Mouse (Mus musculus) embryo, embryonic 9.5 days (tissue): ENCODE measurements around the gene Galnt18.

Source experiments
- DNase-seq: peaks from one replicate; pipeline ENCODE4 v3.0.0-alpha.2; 2017; ENCODE audit errors: extremely low spot score

Galnt18 gene

DNA sequence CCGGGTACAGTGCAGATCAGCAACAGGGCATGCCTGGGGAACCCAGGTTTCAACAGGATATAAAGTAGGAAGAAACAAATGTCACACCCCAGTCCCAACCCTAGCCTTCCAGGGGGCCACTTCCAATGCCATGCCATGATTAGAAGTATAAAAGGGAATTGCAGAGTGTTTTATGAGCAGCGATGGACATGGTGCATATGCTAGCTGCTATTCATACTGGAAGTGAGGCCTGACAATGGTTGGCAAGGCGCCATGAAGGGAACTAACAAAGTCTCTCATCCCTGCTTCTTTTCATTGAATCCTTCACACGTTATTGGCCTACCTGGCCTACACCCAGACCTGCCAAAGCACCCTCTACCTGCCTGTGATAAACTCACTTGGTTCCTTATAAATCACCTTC is 295.9 kb downstream of the Galnt18 start:
- DNase-seq: no peak

GRCm38 (mm10) chr7:111483321-111483720 is 296.5 kb downstream of the Galnt18 start:
- DNase-seq: no peak

- no peak for DNase-seq
Observed at GRCm38 (mm10) chr7:111467715-111468114, 312.1 kb downstream of the Galnt18 start.

- no peak for DNase-seq
Observed at GRCm38 (mm10) chr7:111466720-111467119, 313.1 kb downstream of the Galnt18 start.

DNA sequence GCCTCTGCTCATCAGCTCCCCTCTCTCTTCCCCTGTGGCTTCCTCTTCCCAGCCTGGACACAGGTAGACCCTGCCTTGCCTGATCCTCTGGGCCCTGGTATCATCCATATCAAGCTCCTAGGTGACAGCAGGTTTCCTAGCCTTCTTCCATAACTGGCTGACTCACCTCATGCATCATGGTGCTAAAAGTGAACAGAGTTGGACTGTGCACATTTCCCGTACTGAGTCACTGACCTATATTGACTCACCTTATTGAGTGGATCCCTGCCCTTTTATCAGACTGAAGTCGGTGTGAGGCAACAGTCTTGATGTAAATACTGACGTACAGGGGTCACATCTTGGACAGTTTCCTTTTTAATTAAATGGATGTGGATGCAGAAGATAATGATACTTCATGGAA is 313.7 kb downstream of the Galnt18 start:
- DNase-seq: no peak

GRCm38 (mm10) chr7:111459716-111460115 is 320.1 kb downstream of the Galnt18 start:
- DNase-seq: no peak

DNA sequence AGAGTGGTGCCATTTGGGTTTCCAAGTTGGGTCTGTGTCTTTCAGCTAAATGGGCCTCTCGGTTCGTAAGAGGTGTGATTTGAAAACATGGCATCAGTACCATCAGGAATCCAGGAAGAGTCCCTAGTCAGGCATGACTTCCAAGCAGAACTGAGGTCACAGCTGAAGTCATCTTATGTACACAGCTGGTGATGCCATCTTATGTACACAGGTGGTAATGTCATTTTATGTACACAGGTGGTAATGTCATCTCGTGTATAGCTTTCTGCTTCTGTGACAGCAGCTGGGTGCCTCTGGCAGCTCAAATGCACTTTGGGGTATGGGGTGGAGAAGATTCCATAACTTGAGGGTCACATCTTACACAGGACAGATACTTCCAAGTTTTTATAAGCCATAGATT is 323.8 kb downstream of the Galnt18 start:
- no peak for DNase-seq

- no peak for DNase-seq
Observed at GRCm38 (mm10) chr7:111455541-111455940, 324.2 kb downstream of the Galnt18 start.

- DNase-seq: no peak
Observed at GRCm38 (mm10) chr7:111452000-111452399, 327.8 kb downstream of the Galnt18 start.

GRCm38 (mm10) chr7:111450286-111451095 is 329.3 kb downstream of the Galnt18 start:
- no peak for DNase-seq

GRCm38 (mm10) chr7:111433173-111433572 is 346.6 kb downstream of the Galnt18 start:
- no peak for DNase-seq

DNA sequence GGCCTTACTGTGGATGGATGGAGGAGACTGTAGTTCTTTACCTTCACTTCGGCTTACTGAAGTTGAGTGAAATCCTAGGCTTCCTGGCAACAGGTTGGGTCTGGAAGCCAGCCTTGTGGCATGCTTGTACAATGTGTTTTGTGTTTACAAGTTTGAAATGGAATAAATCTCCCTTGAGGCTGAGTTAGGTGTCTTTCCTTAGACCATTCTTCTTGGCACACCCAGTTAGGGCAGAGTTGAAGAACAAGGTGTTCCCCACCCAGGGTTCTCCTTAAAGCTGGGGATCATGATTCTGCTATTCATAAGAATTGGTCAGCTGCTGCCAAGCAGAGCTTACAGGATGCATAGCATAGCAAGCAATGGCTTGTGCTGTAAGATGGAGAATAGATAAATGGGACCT is 352.4 kb downstream of the Galnt18 start:
- no peak for DNase-seq
